Mouse (Mus musculus) heart, embryonic 14.5 days (tissue): Measurements from ENCODE around the gene Lamtor3. TPM values are rescaled to one million over a fixed set of nuclear protein-coding genes. Genes with fewer than 3 reads are reported as not detected.

Experiments used
- ATAC-seq: fragments of 200-750 bp; cut with Nextera tagmentation; 2 replicates; pipeline ENCODE4 v1.8.0; 2017; ENCODE audit warnings: low read depth, moderate TSS enrichment; ENCODE audit not compliant: insufficient number of reproducible peaks, insufficient read depth, low FRiP score
- H3K27ac ChIP-seq, 2 experiments: fragments of 200-500 bp in 1 of 2; fragments of 300-500 bp in 1 of 2; sonication (generic) in 1 of 2; replicated peaks in 1 of 2; 2 replicates each; pipeline ENCODE4 v1.5.1; 2012 to 2014; ENCODE audit warnings: low read depth in 2 of 2, low read length in 2 of 2, control low read depth in 1 of 2, mild to moderate bottlenecking in 1 of 2, mixed read lengths in 1 of 2; ENCODE audit not compliant: control insufficient read depth in 1 of 2, insufficient read depth in 1 of 2
- H3K27me3 ChIP-seq: fragments of 300-500 bp; sonication (generic); 2 replicates; pipeline ENCODE4 v1.6.1; 2014; ENCODE audit warnings: mild to moderate bottlenecking, low read length, control low read depth; ENCODE audit not compliant: control insufficient read depth, insufficient read depth
- H3K36me3 ChIP-seq: fragments of 300-500 bp; sonication (generic); 2 replicates; pipeline ENCODE4 v1.6.1; 2014; ENCODE audit warnings: mild to moderate bottlenecking, control low read depth, low read length, mixed read lengths; ENCODE audit not compliant: control insufficient read depth, insufficient read depth
- H3K4me1 ChIP-seq, 2 experiments: fragments of 200-500 bp in 1 of 2; fragments of 300-500 bp in 1 of 2; sonication (generic) in 1 of 2; 2 replicates each; pipeline ENCODE4 v1.6.1; 2012 to 2014; ENCODE audit warnings: low read length in 2 of 2, control low read depth in 1 of 2, mixed read lengths in 1 of 2; ENCODE audit not compliant: control insufficient read depth in 2 of 2, insufficient read depth in 2 of 2
- H3K4me2 ChIP-seq: fragments of 300-500 bp; sonication (generic); 2 replicates; pipeline ENCODE4 v1.6.1; 2014; ENCODE audit warnings: mild to moderate bottlenecking, low read length
- H3K4me3 ChIP-seq, 2 experiments: fragments of 200-500 bp in 1 of 2; fragments of 300-500 bp in 1 of 2; sonication (generic) in 1 of 2; 2 replicates each; pipeline ENCODE4 v1.5.1; 2012 to 2014; ENCODE audit warnings: low read length in 2 of 2, mild to moderate bottlenecking in 2 of 2, control low read depth in 1 of 2, low read depth in 1 of 2, moderate library complexity in 1 of 2; ENCODE audit not compliant: control insufficient read depth in 1 of 2, insufficient read depth in 1 of 2
- H3K9ac ChIP-seq: fragments of 300-500 bp; sonication (generic); 2 replicates; pipeline ENCODE4 v1.6.1; 2014; ENCODE audit warnings: mild to moderate bottlenecking, low read length
- H3K9me3 ChIP-seq: fragments of 300-500 bp; sonication (generic); 2 replicates; pipeline ENCODE4 v1.6.1; 2016; ENCODE audit warnings: low read length, control low read depth; ENCODE audit not compliant: control insufficient read depth
- WGBS: fragments of 180-500 bp; shearing (Covaris S2); extraction: QIAGEN DNeasy Blood & Tissue Kit; methylation state at CpG from one replicate; pipeline ENCODE4 v1.1.7; 2014; 5-methylcytosine and 5-hydroxymethylcytosine counted together
- polyA plus RNA-seq: library from polyadenylated mRNA; unstranded; fragments of >200 nt; fragmentation: Nextera tagmentation; extraction: Ambion mirVana; gene quantifications from 2 replicates; pipeline ENCODE4 v1.2.1, GENCODE M21; 2014

Gene Lamtor3
- polyA plus RNA-seq, 1 experiment from 2014 or later, result 116 TPM

DNA sequence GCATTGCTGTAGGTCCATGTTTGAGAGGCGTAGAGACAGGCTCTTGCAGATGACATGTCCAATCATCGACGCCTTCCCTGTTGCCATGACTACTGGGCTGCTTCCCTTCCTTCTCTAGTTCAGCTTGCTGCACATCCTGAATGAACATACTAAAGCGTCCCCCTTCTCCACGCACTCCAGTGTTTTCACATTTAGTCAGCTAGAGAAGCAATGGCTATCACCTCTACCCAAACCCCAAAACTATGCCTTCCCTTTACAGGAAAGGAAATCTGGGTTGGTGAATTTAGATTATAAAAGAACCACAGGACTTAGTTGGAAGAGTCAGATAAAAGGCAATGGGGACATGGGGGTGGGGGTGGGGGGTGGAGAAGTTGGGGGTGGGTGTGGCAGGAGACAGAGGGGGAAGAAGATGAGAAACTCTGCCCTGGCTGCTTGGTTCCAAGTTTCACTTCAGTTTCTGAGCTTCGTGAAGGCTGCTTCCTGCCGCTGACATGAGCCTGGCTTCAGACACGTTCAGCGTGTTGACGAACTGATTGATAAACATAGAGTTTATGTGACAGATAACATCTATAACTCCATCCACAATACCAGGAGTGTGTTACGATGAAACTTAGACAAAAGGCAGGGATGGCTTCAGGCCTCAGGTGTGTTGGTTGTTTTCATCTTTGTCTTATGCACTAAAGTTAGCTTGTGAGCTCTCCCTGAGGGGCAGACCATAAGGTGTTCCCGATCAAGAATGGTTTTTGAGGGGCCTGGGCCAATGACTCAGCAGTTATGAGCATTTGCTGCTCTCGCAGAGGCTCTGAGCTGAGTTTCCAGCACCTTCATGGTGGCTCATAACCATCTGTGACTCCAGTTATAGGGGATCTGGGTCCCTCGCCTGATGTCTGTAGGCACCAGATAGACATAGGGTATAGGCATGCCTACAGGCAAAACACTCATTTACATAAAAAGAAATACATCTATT is 34.9 kb downstream of the Lamtor3 start:
- peaks cover 4% of the 10 kb centered on the region; the same call in 1 of the 2 replicates for H3K36me3 ChIP-seq
- H3K4me1 ChIP-seq, result peaks cover 29 to 46% of the 10 kb centered on the region in 2 experiments
- H3K9me3 ChIP-seq, result no peaks in the 10 kb centered on the region
- peak overlapping the region; percentile 62 to 66 for H3K27ac ChIP-seq
- peak; percentile 64; the same call in 1 of the 2 replicates for ATAC-seq
- peak overlapping the region; percentile 35 for H3K4me2 ChIP-seq
- H3K9ac ChIP-seq, result peak overlapping the region; percentile 13; the same call in 1 of the 2 replicates
- WGBS, result 39% methylated on average over 14 of the region's 14 CpGs
- H3K4me3 ChIP-seq, result no peak overlapping the region
- no peaks in the 10 kb centered on the region for H3K27me3 ChIP-seq

DNA sequence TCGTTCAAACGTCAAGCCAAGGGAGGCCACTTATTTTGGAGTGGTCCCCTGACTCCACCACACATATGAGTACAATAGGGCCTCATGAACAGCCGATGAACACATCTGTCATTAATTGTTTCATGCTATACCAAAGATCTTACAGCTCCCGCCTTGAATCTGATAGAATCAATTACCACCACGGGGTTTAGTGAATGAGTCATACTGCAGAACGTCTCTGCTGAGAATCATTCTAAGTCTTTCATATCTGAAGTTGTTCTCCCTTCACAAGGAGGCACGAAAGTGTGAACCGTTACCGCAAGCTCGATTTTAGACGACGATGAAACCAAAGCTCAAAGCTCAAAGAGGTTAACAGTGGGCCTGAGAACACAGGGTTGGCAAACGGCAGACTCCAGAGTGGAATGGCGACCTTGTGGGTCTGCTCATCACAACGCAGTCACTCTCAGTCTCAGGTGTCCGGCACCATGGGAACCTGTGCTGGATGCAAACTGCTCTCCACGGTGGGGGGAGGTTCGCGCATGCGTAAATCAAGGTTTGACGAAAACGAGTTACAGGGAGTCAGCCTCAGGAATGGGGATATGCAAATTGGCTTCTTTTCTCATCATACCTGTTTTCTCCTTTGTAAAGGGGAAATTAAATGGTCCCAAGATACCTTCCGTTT is 36.1 kb downstream of the Lamtor3 start:
- Histone ChIP-seq H3K9me3 (no peaks in the 10 kb centered on the region), H3K9ac (no peak overlapping the region)

DNA sequence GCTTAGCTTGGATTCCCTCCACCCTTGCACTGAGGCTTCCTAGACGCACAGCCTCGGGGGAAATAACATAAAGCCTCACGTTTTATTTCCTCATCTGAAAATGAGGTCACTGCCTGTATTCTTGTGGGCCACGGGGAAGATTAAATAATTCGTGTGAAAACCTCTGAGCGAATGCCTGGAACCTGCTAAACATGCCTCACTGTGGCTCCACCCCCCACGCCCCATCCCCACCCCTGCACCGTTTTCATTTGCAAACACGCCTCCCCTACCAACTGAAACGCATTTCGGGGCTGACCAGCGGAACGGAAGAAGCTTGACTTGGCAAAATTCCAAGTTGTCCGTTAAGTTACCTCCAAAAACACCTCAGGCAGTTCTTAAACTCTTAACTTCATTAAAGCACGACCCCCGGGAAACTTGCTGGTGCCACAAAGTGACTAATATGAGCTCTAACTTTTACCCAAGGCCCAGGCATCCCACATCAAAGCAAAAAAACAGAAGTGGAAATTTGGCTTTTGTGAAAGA is 37.3 kb downstream of the Lamtor3 start:
- WGBS, result 20% methylated on average over 16 of the region's 16 CpGs

More for the DNA sequence above, 36.1 kb downstream of the Lamtor3 start:
- Histone ChIP-seq H3K27ac (no peak overlapping the region), H3K4me1 (peaks cover 27 to 44% of the 10 kb centered on the region in 2 experiments), H3K27me3 (no peaks in the 10 kb centered on the region), H3K4me3 (no peak overlapping the region), H3K4me2 (no peak overlapping the region), H3K36me3 (peaks cover 6% of the 10 kb centered on the region)
- no peak for ATAC-seq
- WGBS, result 65% methylated on average over 23 of the region's 23 CpGs

DNA sequence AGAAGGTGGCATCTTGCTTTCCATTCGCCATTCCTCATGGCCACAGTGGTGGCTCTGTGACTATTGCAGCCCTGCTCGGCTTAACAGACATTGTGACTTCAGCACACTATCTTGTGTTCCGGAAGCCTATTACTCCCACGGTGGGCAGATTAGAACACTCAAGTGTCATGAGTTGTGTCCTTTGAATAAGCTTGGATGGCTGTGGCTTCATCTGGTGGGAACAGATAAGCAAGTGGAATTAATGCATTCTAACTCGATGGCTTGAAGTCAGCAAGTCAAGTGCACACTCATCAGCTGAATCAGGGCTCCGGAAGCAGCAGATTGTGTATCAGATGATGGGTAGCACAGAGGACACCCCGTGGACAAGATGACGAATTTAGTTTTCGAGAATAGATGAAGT is 39.6 kb downstream of the Lamtor3 start:
- H3K27me3 ChIP-seq, result no peaks in the 10 kb centered on the region
- H3K27ac ChIP-seq, result peak overlapping the region; percentile 2 to 55; a peak in 2 of 4 replicates
- 34% methylated on average over 9 of the region's 9 CpGs for WGBS
- H3K36me3 ChIP-seq, result peaks cover 10% of the 10 kb centered on the region; the same call in 1 of the 2 replicates
- H3K4me1 ChIP-seq, result peaks cover 22 to 44% of the 10 kb centered on the region in 2 experiments
- H3K4me3 ChIP-seq, result no peak overlapping the region
- no peaks in the 10 kb centered on the region for H3K9me3 ChIP-seq
- H3K4me2 ChIP-seq, result no peak overlapping the region
- no peak overlapping the region for H3K9ac ChIP-seq
- no peak for ATAC-seq

More for the DNA sequence above, 37.3 kb downstream of the Lamtor3 start:
- Histone ChIP-seq H3K9ac (peak overlapping the region; percentile 47), H3K27me3 (no peaks in the 10 kb centered on the region), H3K27ac (peak overlapping the region in 1 of 2 experiments; percentile 2; a peak in 1 of 4 replicates), H3K36me3 (peaks cover 7% of the 10 kb centered on the region; the same call in 1 of the 2 replicates), H3K9me3 (no peaks in the 10 kb centered on the region), H3K4me1 (peaks cover 27 to 44% of the 10 kb centered on the region in 2 experiments), H3K4me2 (peak overlapping the region; percentile 58), H3K4me3 (peak overlapping the region in 1 of 2 experiments; percentile 5; a peak in 1 of 4 replicates)
- no peak for ATAC-seq

DNA sequence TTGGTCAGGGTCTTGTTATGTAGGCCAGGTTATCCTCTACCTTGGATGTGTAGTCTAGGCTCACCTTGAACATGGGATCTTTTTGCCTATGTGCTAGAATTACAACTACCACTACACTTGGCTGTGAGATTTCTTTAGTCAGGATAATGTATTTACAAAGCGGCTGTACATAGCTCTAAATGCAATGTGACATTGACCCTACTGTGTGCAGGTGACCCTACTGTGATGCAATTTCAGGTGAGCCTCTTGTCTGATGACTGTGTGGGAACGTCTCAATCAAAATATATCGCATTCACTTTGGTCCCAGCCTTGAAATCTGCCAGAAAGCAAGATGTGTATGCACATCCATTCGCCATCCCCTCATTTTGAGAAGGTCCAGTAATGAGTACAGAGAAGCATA is 40.0 kb downstream of the Lamtor3 start:
- peaks cover 21 to 43% of the 10 kb centered on the region in 2 experiments for H3K4me1 ChIP-seq
- no peak overlapping the region for H3K4me2 ChIP-seq
- WGBS, result 96% methylated on average over 4 of the region's 4 CpGs
- no peaks in the 10 kb centered on the region for H3K27me3 ChIP-seq
- no peak for ATAC-seq
- H3K9ac ChIP-seq, result no peak overlapping the region
- no peaks in the 10 kb centered on the region for H3K9me3 ChIP-seq
- no peak overlapping the region for H3K4me3 ChIP-seq
- peaks cover 10% of the 10 kb centered on the region; the same call in 1 of the 2 replicates for H3K36me3 ChIP-seq
- H3K27ac ChIP-seq, result peak overlapping the region in 1 of 2 experiments; percentile 2; a peak in 1 of 4 replicates

DNA sequence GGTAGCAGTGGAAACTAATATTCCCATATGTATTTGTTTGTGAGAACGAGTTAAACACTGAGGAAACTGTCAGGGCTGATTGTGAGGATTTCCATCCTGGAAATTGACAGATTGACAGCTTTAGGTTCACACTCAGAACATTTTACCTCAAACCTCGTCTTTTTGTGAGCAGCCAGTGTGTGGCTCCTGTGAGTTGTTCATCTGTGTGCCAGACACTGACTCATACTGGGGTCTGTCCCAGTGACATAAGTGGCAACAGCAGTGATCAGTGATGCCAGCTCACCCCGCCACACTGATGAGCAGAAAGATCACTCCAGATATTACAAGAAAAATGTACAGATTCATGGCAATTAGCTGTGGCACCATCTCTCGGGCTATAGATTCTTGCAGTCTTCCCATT is 41.1 kb downstream of the Lamtor3 start:
- Histone ChIP-seq H3K4me1 (peaks cover 20 to 38% of the 10 kb centered on the region in 2 experiments), H3K9ac (no peak overlapping the region), H3K4me2 (no peak overlapping the region), H3K4me3 (no peak overlapping the region), H3K9me3 (no peaks in the 10 kb centered on the region), H3K36me3 (peaks cover 10% of the 10 kb centered on the region; the same call in 1 of the 2 replicates), H3K27ac (no peak overlapping the region), H3K27me3 (no peaks in the 10 kb centered on the region)
- WGBS, result 77% methylated on average over 4 of the region's 4 CpGs
- no peak for ATAC-seq

DNA sequence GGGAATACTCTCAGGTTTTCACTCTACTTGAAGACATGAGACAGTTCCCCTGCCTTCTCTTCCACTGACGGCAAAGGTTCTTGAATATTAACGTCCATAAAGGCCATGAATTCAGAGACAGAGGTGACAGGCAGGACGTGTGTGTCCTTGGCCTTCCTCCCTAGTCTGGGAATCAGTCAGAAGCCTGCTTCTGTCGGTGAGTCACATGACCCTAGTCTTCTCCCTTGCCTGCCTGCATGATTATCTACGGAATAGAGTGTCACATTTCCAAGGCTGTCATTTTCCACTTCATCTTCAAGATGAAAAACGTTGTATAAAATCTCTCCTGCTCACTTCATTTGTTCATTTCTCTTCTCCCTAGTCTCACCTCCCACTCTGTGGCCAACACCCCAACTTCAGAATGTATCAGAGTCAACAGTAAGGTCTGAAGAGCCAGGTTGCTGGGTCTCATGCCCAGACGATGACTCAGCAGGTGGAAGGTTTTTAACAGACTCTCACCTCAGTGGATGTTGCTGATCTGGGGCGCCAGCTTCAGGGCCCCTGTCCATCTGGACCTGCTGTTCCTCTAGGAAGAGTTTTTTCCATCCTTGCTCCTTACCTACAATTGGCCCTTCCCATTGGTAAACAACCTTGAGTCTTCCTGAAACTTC is 43.6 kb downstream of the Lamtor3 start:
- H3K9ac ChIP-seq, result peak overlapping the region; percentile 23; the same call in 1 of the 2 replicates
- no peak overlapping the region for H3K4me3 ChIP-seq
- H3K9me3 ChIP-seq, result no peaks in the 10 kb centered on the region
- H3K27ac ChIP-seq, result peak overlapping the region; percentile 56 to 63; a peak in 3 of 4 replicates
- no peaks in the 10 kb centered on the region for H3K27me3 ChIP-seq
- ATAC-seq, result no peak
- peaks cover 10% of the 10 kb centered on the region for H3K36me3 ChIP-seq
- WGBS, result 29% methylated on average over 8 of the region's 8 CpGs
- H3K4me2 ChIP-seq, result no peak overlapping the region
- peaks cover 16 to 26% of the 10 kb centered on the region in 2 experiments for H3K4me1 ChIP-seq
